Mouse (Mus musculus) spleen, postnatal 36 days (tissue): ENCODE measurements around the gene Nptn.

Source experiments
- DNase-seq, 2 experiments: peaks; one replicate each; pipeline ENCODE4 v3.0.0; 2022; ENCODE audit warnings: low spot score in 2 of 2, mixed read lengths in 1 of 2

The Nptn gene

DNA sequence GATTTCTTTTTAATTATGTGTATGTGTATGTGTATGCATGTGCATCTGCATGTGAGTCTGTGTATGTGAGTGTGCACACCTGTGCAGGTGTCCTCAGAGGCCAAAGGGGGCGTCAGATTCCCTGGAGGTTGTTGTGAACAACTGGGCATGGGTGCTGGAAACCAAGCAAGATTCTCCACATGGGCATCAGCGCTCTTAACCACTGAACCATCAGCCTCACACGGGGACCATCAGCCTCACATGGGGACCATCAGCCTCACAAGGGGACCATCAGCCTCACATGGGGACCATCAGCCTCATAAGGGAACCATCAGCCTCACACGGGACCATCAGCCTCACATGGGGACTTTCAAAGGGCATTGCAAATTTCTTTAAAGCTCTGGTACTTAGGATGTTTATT is 108.7 kb downstream of the Nptn start:
- no peak for DNase-seq

DNA sequence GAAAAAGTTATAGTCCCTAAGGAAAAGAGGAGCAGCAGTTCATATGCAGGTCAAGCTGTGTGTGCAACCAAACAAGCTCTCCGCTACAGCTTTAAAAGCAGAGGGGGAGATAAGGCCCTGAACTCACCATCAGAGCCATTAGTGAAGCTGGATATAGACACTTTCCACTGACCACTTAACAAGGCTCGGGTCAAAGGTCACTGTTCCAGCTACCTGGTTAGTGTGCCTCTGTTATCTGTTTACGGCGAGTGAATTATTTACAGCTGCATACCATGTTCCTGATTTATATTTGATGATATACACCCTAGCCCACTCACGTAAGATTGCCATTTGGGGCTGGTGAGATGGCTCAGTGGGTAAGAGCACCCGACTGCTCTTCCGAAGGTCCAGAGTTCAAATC is 109.4 kb downstream of the Nptn start:
- DNase-seq, result no peak

DNA sequence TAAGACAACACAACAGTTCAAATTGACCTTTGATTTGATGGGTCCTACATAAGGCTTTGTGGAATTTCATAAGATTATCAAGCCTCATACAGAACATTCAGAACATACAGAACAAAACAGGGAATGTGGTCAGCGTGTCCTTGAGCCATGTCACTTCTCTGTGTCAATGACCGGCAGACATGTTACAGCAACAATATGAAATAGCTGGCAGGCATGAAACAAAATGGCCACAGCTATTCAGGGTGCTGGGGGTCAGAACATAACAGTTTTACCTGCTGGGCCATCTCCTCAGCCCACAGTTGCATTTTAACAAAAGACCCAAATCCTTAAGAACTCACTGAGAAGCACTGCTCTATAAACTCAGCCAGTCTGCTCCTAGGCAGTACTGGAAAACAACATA is 116.4 kb downstream of the Nptn start:
- DNase-seq, result no peak

DNA sequence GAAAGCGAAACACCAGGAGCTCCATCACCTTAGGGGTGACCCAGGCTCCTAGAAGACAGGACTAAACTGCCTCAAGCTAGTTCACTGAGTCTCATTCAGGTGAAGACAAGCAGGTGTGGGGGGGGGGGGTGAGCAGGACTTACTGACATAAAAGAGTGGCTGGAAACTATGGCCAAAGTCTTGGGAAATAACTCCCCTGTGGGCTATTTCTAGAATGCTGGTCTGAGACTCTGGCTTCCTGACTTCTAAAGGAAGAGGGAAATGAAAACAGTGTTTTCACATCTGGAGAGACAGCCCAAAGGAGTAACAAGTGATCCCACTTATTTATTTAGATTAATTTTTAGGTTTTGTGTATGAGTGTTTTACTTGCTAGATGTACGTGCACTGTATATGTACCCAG is 119.7 kb downstream of the Nptn start:
- no peak for DNase-seq

DNA sequence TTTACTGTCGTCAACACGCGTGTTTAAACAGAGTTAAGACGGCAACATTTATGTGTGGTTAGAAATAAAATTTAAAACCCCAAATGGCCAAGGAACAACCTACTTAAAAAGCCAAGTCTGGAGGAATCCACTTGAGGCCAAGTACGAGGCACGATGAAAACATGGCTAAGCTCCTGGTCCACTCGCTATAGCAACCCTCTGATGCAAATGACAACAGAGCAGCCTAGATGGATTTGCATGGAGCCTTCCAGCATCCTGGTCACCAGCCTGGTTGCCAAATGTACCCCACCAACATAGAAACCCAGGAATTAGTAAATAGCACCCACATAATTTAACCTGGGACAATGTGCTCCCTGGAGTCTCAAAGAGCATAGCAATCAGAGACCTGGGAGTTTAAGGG is 121.7 kb downstream of the Nptn start:
- DNase-seq, result no peak

DNA sequence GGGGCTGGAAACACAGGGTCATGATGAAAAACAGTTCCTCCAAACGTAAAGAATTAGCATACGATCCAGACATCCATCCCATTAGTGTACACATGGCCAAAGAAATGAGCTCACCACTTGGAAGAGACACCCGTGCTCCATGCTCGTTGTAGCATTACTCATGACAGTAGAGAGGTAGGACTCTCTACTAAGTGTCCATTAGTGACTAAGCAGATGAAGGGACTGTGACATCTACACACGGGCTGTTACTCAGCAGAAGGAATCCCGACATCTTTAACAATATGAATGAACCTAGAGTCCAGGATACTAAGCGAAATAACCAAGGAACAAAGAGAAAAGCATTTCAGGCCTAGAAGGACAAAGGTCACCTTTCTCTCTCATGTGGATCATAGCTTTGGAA is 124.0 kb downstream of the Nptn start:
- DNase-seq, result no peak
